Mouse (Mus musculus): ENCODE measurements around the gene Fam185a.

DNA sequence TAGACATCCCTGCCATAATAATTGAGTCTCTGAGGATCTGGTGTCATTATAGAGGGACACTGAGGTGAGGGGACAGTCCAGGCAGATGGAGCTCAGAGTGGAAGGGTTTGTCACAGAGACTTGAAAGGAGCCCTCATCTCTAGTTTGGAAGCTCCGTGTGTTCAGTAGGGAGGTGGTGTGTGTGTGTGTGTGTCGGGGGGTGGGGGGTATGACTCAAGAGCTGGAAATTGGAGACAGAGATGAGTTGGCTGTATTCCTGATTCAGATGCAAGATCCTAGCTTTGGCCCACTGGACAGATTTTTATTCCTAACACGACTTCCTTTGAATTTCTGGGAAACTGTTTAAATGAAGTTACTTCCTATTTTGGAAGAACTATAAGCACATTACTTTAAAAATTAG is 62.5 kb downstream of the Fam185a start:
- no peak for TF ChIP-seq GATA1 (IDR thresholded peaks at IDR 0.05; ENCODE audit: low read length)
- no peak for TF ChIP-seq TAL1 (IDR thresholded peaks at IDR 0.05; ENCODE audit: low read length)

Data from erythroblast, embryonic 14.5 days (primary cell).